Mouse (Mus musculus): ENCODE data around the gene Ppargc1a. TPM values are rescaled to one million over a fixed set of nuclear protein-coding genes. Genes with fewer than 3 reads are reported as not detected.
A peak's percentile ranks its signal among the peaks of the same experiment; 100 is the strongest.

Gene Ppargc1a
- polyA plus RNA-seq, 1 experiment: 1.4 TPM

DNA sequence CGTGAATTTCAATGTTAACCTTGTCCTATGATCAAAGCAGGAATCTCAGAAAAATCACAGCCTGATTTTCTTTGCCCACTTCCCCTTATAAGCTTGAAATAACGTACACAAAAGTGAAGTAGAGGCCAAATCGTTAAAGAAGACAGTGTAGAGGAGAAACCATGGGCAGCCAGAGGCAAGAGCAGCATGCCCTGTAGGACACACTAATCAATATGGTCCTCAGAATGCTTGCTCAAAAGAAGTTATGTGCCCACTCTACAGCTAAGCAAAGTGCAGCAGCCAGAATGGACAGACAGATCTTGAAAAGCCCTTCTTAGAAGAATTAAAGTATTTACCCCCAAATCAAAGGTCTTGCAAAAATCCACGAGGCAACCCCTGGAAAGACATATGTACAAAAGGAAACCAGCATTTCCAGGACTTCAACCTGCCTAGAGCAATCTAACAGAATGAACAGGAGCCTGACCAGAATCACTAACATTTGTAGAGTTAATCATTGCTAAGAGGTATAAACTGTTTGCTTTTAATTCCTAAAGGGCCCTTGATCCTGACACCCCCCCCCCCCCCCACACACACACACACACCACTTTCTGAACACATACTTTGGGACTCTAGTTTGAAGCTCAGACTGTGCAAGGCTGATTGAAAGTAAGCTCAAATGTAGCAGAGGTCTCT lies 9.8 kb downstream of the Ppargc1a start:
- Histone ChIP-seq H3K4me1 (replicated peaks; ENCODE audit: control insufficient read depth, insufficient read depth, low read length) (peaks cover 5% of the 10 kb centered on the region), H3K27ac (ENCODE audit: control insufficient read depth, insufficient read depth, low read length) (no peak overlapping the region), H3K36me3 (ENCODE audit: control insufficient read depth, insufficient read depth, low read length) (no peaks in the 10 kb centered on the region), H3K27me3 (ENCODE audit: control insufficient read depth, insufficient read depth, low read length) (no peaks in the 10 kb centered on the region), H3K4me3 (ENCODE audit: control insufficient read depth, insufficient read depth, low read length) (no peak overlapping the region)
- WGBS: 47% methylated on average over 4 of the region's 4 CpGs
- no peak for DNase-seq
- TF ChIP-seq CTCF (IDR thresholded peaks at IDR 0.05; ENCODE audit: borderline replicate concordance, control insufficient read depth, extremely low read depth, insufficient read depth, low read length, poor library complexity): no peak
- TF ChIP-seq POLR2A (IDR thresholded peaks at IDR 0.05; ENCODE audit: control insufficient read depth, extremely low read depth, insufficient read depth, low read length, poor library complexity): no peak

DNA sequence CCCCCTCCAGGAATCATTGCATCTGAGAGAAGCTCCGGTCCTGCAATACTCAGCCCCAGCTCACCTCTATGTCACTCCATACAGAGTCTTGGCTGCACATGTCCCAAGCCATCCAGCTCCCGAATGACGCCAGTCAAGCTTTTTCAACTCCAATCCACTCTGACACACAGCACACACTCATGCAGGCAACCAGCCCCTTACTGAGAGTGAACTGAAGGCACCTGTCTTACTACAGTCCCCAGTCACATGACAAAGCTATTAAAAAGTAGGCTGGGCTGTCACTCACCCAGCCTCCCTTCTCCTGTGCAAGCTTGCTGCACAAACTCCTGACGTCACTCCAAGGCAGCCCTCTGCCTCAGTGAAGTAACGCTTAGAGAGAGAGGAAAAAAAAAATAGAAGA lies 13.9 kb downstream of the Ppargc1a start:
- no peak for TF ChIP-seq POLR2A (IDR thresholded peaks at IDR 0.05; ENCODE audit: control insufficient read depth, extremely low read depth, insufficient read depth, low read length, poor library complexity)
- TF ChIP-seq CTCF (IDR thresholded peaks at IDR 0.05; ENCODE audit: borderline replicate concordance, control insufficient read depth, extremely low read depth, insufficient read depth, low read length, poor library complexity): no peak
- Histone ChIP-seq H3K4me1 (replicated peaks; ENCODE audit: control insufficient read depth, insufficient read depth, low read length) (peaks cover 7% of the 10 kb centered on the region), H3K27ac (ENCODE audit: control insufficient read depth, insufficient read depth, low read length) (no peak overlapping the region), H3K36me3 (ENCODE audit: control insufficient read depth, insufficient read depth, low read length) (no peaks in the 10 kb centered on the region), H3K27me3 (ENCODE audit: control insufficient read depth, insufficient read depth, low read length) (no peaks in the 10 kb centered on the region), H3K4me3 (ENCODE audit: control insufficient read depth, insufficient read depth, low read length) (peak overlapping the region; percentile 14; the same call in 1 of the 2 replicates)
- DNase-seq: no peak
- 4% methylated on average over 5 of the region's 5 CpGs for WGBS

GRCm38 (mm10) chr5:51553251-51553650 lies 14.3 kb downstream of the Ppargc1a start:
- TF ChIP-seq POLR2A (IDR thresholded peaks at IDR 0.05; ENCODE audit: control insufficient read depth, extremely low read depth, insufficient read depth, low read length, poor library complexity) (no peak), CTCF (IDR thresholded peaks at IDR 0.05; ENCODE audit: borderline replicate concordance, control insufficient read depth, extremely low read depth, insufficient read depth, low read length, poor library complexity) (no peak)
- H3K27ac ChIP-seq (ENCODE audit: control insufficient read depth, insufficient read depth, low read length): no peak overlapping the region
- H3K4me1 ChIP-seq (replicated peaks; ENCODE audit: control insufficient read depth, insufficient read depth, low read length): peaks cover 7% of the 10 kb centered on the region
- no peaks in the 10 kb centered on the region for H3K27me3 ChIP-seq (ENCODE audit: control insufficient read depth, insufficient read depth, low read length)
- no peak for DNase-seq
- WGBS: 2% methylated on average over 5 of the region's 5 CpGs
- peak overlapping the region; percentile 14; the same call in 1 of the 2 replicates for H3K4me3 ChIP-seq (ENCODE audit: control insufficient read depth, insufficient read depth, low read length)
- H3K36me3 ChIP-seq (ENCODE audit: control insufficient read depth, insufficient read depth, low read length): no peaks in the 10 kb centered on the region

DNA sequence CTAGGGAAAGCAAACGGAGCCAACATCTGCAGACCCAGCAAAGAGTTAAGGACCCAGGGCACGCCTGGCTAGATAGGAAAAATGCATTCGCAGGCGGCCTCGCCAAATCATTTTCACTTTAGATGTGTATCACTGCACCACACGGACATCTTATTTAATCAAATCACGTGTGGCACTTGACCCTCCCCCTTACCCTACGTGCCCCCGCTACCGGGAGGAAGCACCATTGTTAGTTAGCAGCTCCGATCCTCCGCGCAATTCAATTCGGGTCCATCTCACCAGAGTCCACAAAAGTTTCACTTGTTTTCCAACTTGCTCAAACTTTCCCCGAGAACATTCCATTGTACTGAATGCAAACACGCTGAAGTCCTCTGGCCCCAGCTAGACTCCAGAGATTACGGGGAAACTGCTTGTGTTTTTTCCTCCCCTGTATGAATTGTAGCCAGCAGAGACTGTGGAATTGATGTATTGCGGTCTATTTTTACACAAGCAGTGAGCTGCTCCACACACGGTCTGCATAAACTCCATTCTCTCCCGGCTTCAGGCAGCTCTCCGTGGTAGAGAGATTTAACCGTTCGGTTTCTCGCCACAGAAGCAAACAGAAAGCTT lies 14.9 kb downstream of the Ppargc1a start:
- Histone ChIP-seq H3K27ac (ENCODE audit: control insufficient read depth, insufficient read depth, low read length) (no peak overlapping the region), H3K4me3 (ENCODE audit: control insufficient read depth, insufficient read depth, low read length) (peak overlapping the region; percentile 53), H3K27me3 (ENCODE audit: control insufficient read depth, insufficient read depth, low read length) (no peaks in the 10 kb centered on the region), H3K36me3 (ENCODE audit: control insufficient read depth, insufficient read depth, low read length) (no peaks in the 10 kb centered on the region), H3K4me1 (replicated peaks; ENCODE audit: control insufficient read depth, insufficient read depth, low read length) (peaks cover 7% of the 10 kb centered on the region)
- no peak for TF ChIP-seq CTCF (IDR thresholded peaks at IDR 0.05; ENCODE audit: borderline replicate concordance, control insufficient read depth, extremely low read depth, insufficient read depth, low read length, poor library complexity)
- no peak for TF ChIP-seq POLR2A (IDR thresholded peaks at IDR 0.05; ENCODE audit: control insufficient read depth, extremely low read depth, insufficient read depth, low read length, poor library complexity)
- peak; percentile 20 for DNase-seq
- under 1% methylated on average over 24 of the region's 24 CpGs for WGBS

DNA sequence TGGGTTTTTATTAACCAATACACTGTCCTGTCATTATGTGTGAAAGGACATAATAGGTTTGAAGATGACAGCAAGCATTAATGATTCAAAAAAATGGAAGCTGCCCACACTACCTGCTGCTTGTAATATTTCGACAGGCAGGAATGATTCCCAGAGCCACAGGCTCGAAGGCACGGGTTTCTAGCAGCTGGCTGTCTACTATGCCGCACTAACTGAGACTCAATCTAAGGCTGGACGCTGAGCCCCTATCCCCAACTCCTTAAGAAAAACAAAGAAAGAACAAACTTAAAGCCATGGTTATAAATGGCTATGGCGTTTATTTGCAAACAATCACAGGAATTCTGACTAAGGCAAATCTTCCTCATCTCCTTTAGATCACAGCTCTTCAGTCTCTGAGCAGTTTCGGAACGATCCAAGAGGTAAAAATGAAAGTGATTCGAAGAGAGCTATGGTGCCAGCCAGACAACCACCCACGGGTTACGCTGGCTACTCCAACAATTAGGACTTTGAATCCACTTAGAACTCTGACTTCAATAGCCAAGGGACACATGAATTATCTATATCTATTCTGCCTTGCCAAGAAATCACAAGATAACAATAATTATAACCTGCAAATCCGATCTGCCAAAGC lies 15.6 kb downstream of the Ppargc1a start:
- 3% methylated on average over 12 of the region's 12 CpGs for WGBS
- TF ChIP-seq CTCF (IDR thresholded peaks at IDR 0.05; ENCODE audit: borderline replicate concordance, control insufficient read depth, extremely low read depth, insufficient read depth, low read length, poor library complexity): no peak
- no peak for TF ChIP-seq POLR2A (IDR thresholded peaks at IDR 0.05; ENCODE audit: control insufficient read depth, extremely low read depth, insufficient read depth, low read length, poor library complexity)
- Histone ChIP-seq H3K4me3 (ENCODE audit: control insufficient read depth, insufficient read depth, low read length) (peak overlapping the region; percentile 53), H3K36me3 (ENCODE audit: control insufficient read depth, insufficient read depth, low read length) (no peaks in the 10 kb centered on the region), H3K4me1 (replicated peaks; ENCODE audit: control insufficient read depth, insufficient read depth, low read length) (peaks cover 7% of the 10 kb centered on the region), H3K27me3 (ENCODE audit: control insufficient read depth, insufficient read depth, low read length) (no peaks in the 10 kb centered on the region), H3K27ac (ENCODE audit: control insufficient read depth, insufficient read depth, low read length) (no peak overlapping the region)
- DNase-seq: no peak

DNA sequence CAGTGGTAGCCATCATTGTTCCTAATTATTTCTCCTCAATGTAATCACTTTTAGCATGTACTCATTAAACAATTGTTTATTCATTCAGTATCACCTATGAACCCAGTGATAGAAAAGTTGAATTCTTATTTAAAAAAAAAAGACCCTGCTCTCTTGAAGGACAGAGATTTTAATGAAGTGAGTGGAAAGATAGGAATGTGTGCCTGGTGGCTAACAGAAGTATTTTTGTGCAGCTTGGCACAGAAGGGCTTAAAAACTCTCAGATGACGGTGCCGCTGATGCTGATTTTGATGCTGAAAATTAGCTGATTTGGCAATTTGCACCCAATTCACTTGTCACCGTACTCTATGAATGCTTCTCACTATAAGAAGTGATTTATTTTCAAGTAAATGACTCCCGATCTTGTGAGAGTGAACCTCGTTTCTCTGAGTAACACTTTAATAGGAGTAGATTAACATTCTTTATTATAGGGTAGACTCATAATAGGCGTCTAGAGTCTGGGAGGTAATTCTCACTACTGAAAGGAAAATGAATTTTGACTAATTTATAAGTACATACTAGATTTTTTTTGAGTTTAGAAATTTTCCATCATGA lies 20.0 kb downstream of the Ppargc1a start:
- TF ChIP-seq POLR2A (IDR thresholded peaks at IDR 0.05; ENCODE audit: control insufficient read depth, extremely low read depth, insufficient read depth, low read length, poor library complexity): no peak
- no peak for TF ChIP-seq CTCF (IDR thresholded peaks at IDR 0.05; ENCODE audit: borderline replicate concordance, control insufficient read depth, extremely low read depth, insufficient read depth, low read length, poor library complexity)
- 0 out of 2 replicates have a peak, but pooled peaks cover 2% of the 10 kb centered on the region for H3K4me1 ChIP-seq (replicated peaks; ENCODE audit: control insufficient read depth, insufficient read depth, low read length)
- H3K4me3 ChIP-seq (ENCODE audit: control insufficient read depth, insufficient read depth, low read length): no peak overlapping the region
- H3K27ac ChIP-seq (ENCODE audit: control insufficient read depth, insufficient read depth, low read length): no peak overlapping the region
- no peaks in the 10 kb centered on the region for H3K36me3 ChIP-seq (ENCODE audit: control insufficient read depth, insufficient read depth, low read length)
- no peaks in the 10 kb centered on the region for H3K27me3 ChIP-seq (ENCODE audit: control insufficient read depth, insufficient read depth, low read length)
- WGBS: 94% methylated on average over 6 of the region's 6 CpGs
- no peak for DNase-seq

Data from thymus, adult 2 months (tissue).